Mouse (Mus musculus): ENCODE measurements around the gene Ncl. TPM values are rescaled to one million over a fixed set of nuclear protein-coding genes. Genes with fewer than 3 reads are reported as not detected.

Ncl gene
- polyA plus RNA-seq, 1 experiment from 2014 or later: 368 TPM

Small RNA genes within 50 kb of the gene (microRNA-seq; reads per million reads assigned to microRNA genes)
- gene mmu-mir-3535: 59.1 reads per million, percentile 43 among the genes with 10 or more reads in this experiment

Other genes with a start within 250 kb of the Ncl start
- gene Htr2b, start 247.4 kb downstream of the Ncl start, polyA plus RNA-seq (2015; fragmentation: Nextera tagmentation; extraction: Ambion mirVana): 1.2 TPM in 2 replicates
- gene Gm21972, start 225.8 kb downstream of the Ncl start, polyA plus RNA-seq (2015; fragmentation: Nextera tagmentation; extraction: Ambion mirVana): not detected in 2 replicates
- 18.3 and 20.5 TPM in 2 replicates for gene Armc9, start 204.6 kb downstream of the Ncl start, polyA plus RNA-seq (2015; fragmentation: Nextera tagmentation; extraction: Ambion mirVana)
- 4.6 and 5.5 TPM in 2 replicates for gene B3gnt7, start 56.6 kb downstream of the Ncl start, polyA plus RNA-seq (2015; fragmentation: Nextera tagmentation; extraction: Ambion mirVana)
- gene Nmur1, start 66.8 kb upstream of the Ncl start, polyA plus RNA-seq (2015; fragmentation: Nextera tagmentation; extraction: Ambion mirVana): not detected in 2 replicates
- not detected in 2 replicates for gene Tex44, start 66.9 kb upstream of the Ncl start, polyA plus RNA-seq (2015; fragmentation: Nextera tagmentation; extraction: Ambion mirVana)
- gene Ptma, start 167.3 kb upstream of the Ncl start, polyA plus RNA-seq (2015; fragmentation: Nextera tagmentation; extraction: Ambion mirVana): 2,449 and 2,521 TPM in 2 replicates
- 53.7 and 59.4 TPM in 2 replicates for gene Pde6d, start 223.2 kb upstream of the Ncl start, polyA plus RNA-seq (2015; fragmentation: Nextera tagmentation; extraction: Ambion mirVana)
- gene Cops7b, start 223.5 kb upstream of the Ncl start, polyA plus RNA-seq (2015; fragmentation: Nextera tagmentation; extraction: Ambion mirVana): 31.7 and 33.8 TPM in 2 replicates